Mouse (Mus musculus) T-helper 2 cell (primary cell): ENCODE data around the gene Mrpl34.

Experiments
- in situ Hi-C: fragments of 300-600 bp; cut with MboI, MseI; formaldehyde crosslinking; loops from one replicate; pipeline ENCODE4 v1.15.1; 2025; ENCODE audit warnings: high pct_unique_total_duplicates

The Mrpl34 gene

GRCm38 (mm10) chr8:71487691-71488445 is 23.1 kb downstream of the Mrpl34 start, which contains the start of gene Gtpbp3:
Gtpbp3 (plus strand) TSS chr8:71488103.
- in situ Hi-C loops = loop anchor here (5.0 kb wide), 2 partner anchors 49 to 816 kb away; partner anchors contain the start of genes Bst2 and Lsm4

DNA sequence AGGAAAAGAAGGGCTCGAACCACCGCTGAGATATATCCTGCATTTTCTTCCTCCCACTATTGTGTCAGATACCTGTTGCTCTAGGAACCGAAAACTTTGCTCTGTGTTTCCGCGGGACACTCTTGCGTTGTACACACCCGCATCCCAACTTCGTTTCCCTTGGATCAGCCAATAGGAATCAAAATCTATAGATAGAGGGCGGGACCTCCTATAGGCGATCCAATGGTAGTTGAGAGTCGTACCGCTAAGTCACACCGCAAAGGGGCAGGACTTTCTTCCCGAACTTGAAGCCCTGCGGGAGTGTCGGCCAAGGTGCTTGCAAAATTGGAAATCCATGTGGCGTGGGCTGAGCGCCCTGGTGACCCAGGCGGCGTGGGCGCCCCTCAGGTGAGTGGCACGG is 23.7 kb downstream of the Mrpl34 start:
- in situ Hi-C loops = loop anchor here (5.0 kb wide), 2 partner anchors 49 to 816 kb away; partner anchors contain the start of genes Bst2 and Lsm4

DNA sequence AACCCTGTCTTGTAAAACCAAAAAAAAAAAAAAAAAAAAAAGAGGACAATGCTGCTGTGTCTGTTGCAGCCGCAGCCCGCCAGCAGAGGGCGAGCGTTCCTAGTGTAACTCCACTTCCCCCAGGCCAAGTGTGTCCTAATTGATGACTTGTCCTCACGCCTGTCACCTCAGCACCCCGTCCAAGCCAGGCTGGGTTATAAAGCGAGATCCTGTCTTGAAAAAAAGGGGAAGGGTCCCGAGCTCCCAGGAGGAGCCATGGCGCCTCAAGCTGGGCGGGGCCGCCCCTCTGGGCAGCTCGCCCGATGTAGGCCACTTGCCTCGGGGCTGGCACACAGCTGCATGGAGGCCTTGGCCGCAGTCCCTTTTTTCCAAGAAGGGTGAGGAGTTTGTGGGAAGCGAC is 30.3 kb downstream of the Mrpl34 start:
- in situ Hi-C loops = no loop called here

DNA sequence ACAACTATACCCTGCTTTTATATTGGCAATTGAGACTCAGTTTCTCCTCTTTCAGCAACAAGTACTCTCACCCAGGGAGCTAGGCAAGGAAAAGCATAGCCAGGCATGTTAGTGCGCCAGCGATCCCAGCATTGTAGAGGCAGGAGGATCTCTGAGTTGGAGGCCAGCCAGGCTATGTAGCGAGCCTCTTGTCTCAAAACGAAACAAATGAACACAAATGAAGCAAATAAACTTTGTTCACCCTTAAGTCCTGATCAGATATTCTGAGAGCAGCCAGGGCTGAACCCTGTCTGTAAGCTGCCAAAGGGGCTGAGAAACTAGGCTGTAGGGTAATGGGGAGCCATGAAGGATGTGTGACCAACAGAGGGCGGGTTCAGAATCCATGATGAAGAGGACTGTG is 31.1 kb downstream of the Mrpl34 start:
- in situ Hi-C loops = no loop called here

GRCm38 (mm10) chr8:71496481-71496880 is 31.7 kb downstream of the Mrpl34 start:
- in situ Hi-C loops = no loop called here

DNA sequence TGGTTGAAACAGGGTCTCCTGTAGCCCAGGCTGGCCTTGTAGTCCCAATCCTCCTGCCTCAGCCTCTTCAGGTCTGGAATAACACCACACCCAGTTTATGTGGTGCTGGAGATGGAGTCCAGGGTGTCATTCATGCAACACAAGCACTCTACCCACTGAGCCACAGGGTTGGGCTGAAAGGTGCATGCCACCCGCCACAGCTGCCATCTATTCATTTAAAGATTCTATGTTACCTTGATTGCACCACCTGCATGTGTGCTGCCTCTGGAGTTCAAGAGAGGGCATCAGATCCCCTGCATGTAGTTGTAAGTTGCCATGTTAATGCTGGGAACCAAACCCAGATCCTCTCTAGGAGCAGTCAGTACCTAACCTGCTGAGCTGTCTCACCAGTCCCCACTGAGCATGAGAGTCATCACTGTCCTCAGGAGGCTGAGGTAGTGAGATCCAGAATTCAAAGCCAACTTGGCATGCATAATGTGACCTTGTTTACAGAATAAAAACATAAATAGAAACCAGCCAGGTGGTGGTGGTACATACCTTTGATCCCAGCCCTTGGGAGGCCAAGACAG is 32.4 kb downstream of the Mrpl34 start:
- in situ Hi-C loops = no loop called here

- in situ Hi-C loops = no loop called here
These were observed 33.2 kb downstream of the Mrpl34 start for GRCm38 (mm10) chr8:71497881-71498501.

DNA sequence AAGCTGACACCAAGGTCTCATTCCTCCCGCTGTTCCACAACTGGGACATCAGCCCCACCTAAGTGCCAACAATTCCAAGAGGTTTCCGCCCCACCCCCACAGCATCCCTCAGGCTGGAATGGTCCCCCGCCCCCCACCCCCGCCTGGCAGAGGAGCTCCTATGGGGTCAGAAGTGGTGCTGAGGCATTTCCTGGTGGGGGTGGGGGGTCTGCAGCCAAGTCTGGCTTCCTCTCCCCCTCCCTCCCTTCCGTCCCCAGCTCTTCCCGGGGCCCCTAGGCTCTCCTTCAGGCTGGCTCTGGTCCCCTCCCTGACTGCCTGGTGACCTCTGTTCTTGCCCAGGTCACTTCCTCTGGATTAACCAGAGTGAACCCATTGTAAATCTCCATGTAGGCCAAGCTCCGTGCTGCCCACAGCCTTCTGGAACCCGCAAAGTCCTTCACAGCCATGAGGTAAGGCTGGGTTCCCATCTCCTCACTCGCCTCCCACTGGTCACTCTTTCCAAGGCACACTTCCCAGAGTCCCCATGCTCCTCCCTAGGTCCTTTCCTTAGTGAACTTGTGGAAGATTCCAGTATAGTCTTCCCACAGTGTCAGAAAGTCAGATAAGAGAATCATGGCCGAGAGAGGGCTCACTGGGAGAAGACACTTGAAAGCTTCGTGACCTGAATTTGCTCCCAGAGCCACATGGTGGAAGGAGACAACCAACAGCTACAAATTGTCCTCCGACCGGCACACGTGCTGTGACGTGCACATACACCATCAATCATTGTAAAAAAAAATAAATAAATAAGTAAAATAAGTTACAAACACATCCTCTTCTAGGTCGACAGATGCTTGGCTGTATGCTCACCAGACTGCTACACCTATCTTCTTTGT is 34.3 kb downstream of the Mrpl34 start:
- in situ Hi-C loops = no loop called here

GRCm38 (mm10) chr8:71504349-71504748 is 39.6 kb downstream of the Mrpl34 start:
- in situ Hi-C loops = no loop called here

DNA sequence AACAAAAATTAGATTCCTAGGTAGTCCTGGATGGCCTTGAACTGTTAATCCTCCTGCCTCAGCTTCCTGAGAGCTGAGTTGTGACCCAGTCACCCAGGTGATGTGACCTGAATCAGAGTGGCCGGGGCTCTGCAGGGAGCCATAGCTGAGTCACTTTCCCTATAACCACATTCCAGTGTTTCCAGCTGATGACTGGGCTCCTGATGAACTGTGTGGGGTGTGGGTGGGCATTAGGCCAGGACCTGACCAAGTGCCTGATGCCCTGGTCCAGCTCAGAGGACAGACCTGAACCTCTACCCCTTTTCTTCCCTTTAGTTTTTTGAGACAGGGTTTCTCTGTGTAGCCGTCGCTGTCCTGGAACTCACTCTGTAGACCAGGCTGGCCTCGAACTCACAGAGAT is 40.6 kb downstream of the Mrpl34 start:
- in situ Hi-C loops = no loop called here

DNA sequence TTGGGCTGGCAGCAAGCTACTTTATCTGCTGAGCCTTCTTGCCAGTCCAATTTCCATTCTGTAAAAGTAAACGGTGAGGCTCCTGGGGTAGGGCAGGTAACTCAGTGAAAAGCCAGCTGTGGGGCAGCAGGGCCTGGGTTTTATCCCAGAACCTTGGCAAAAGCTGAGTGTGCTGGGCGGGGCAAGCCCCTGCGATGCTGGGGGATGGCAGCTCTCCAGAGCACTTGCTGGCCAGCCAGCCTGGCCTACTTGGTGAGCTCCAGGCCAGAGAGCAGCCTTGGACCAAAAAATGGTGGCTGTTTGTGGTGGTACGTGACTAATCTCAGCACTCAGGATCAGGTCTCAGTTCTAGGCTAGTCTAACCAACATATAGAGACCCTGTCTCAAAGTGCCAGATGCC is 41.2 kb downstream of the Mrpl34 start:
- in situ Hi-C loops = no loop called here

DNA sequence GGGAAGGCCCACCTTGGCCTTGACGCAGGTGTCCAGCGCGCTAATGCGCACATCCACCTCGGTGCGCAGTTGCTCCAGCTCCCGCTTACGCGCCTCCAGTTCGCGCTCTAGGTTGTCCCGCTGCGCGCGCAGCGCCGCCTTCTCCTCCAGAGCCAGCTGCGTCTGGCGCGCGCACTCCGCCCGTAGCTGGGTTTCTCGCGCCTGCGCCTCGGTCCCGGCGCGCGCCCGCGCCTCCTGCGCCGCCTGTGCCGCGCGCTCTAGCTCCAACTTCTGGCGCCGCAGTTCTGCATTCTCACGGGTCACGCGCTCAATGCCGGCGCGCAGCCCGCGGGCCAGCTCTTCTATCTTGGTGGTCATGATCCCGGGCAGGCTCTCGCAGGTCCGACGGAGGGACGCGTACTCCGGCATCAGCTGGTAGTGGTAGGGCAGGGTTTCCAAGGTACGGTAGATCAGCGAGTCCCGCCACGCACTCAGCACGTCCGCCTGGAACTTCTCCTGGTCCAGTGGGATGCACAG is 42.9 kb downstream of the Mrpl34 start:
- in situ Hi-C loops = no loop called here

GRCm38 (mm10) chr8:71509316-71509715 is 44.6 kb downstream of the Mrpl34 start:
- in situ Hi-C loops = no loop called here

DNA sequence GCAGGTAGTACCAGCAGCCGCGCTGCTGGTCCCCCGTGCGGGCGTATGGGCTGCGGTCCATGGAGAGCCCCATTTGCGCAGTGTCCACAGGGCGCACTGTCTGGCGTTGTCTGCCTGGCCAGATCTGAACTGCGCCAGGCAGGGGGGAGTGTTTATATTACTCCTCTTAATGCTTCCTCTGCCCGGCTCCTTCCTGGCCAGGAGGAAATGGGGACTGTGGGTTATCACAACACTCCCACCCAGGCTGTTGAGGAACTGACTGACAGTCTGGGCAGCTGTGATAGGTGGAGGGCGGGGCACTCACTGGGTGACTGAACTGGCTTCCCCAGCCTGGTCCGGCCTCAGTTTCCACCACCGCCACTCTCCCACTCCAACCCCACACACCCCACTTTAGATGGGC is 46.9 kb downstream of the Mrpl34 start, which contains the start of gene Plvap:
Plvap (minus strand) TSS at position 109 of the 400 bp plus-strand sequence.
- in situ Hi-C loops = no loop called here

GRCm38 (mm10) chr8:71513018-71513754 is 48.4 kb downstream of the Mrpl34 start:
- in situ Hi-C loops = no loop called here

- in situ Hi-C loops = no loop called here
These were observed 50.3 kb downstream of the Mrpl34 start for GRCm38 (mm10) chr8:71515043-71515442.
